11 mouse cellular contexts compared by ENCODE assay signal in the genomic region with DNA sequence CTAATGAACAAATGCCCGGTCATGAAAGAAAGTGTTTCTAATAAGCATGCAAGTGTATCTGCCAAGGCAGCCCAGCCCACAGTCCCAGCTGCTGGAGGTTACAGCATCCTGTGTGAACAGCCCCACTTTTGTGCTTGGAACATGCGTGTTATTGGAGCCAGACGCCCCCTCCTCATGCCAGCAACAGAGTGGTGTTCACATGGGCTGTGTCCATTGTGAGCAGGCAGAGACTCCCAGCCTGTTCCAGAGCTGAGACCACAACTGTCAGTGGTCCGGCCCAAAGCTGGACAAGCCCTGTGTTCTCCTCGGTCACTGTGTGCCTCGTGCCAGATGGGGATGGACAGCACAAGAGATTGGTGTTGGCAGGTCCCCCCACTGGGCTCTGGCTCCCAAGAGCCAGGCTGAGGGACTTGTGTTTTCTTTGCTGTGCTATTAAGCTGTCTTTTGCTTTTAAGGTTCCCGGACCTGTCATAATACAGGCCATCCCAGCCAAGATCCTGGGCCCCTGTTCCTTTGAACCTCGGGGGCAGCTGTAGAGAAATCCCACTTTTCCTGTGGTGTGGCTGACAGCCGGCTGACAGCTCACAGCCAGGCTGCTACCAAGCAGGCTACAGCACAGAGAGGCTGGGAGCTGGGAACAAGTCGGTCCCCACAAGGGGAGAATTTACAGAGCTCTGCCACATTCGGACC.
DNase-seq lines count a peak whose midpoint lies in the region; ATAC-seq lines count a peak whose summit lies in the region.
"Had no signal": no experiment of that assay in that cellular context is flagged by ENCODE, and none has a peak within 500 bp of the region (broad histone marks: within the 10 kb centered on the region; RNA-seq: fewer than 3 reads in every experiment).

No protein-coding gene starts in this region.

- H3K27ac ChIP-seq in forebrain, embryonic 15.5 days (replicated peaks), result no peak overlapping the region
- no peak overlapping the region for H3K27ac ChIP-seq in neural tube, embryonic 13.5 days (replicated peaks)
- H3K27ac ChIP-seq: kidney, postnatal 0 days had no signal

- 31% methylated on average over 11 of the region's 11 CpGs for WGBS in forebrain, embryonic 15.5 days
- 40% methylated on average over 11 of the region's 11 CpGs for WGBS in neural tube, embryonic 13.5 days

- no peak overlapping the region for H3K4me2 ChIP-seq in forebrain, embryonic 15.5 days (replicated peaks)
- no peak overlapping the region for H3K4me2 ChIP-seq in neural tube, embryonic 13.5 days

- ATAC-seq in forebrain, embryonic 15.5 days (replicated peaks), result peak; percentile 79
- peak; percentile 40; the same call in 1 of the 2 replicates for ATAC-seq in neural tube, embryonic 13.5 days (ENCODE audit: low read depth)
- no peak for ATAC-seq in activated CD4-positive, CD25-positive, alpha-beta regulatory T cell, adult 4 months

- peaks cover 16% of the 10 kb centered on the region for H3K4me1 ChIP-seq in forebrain, embryonic 15.5 days
- H3K4me1 ChIP-seq in neural tube, embryonic 13.5 days (replicated peaks), result peaks cover 19% of the 10 kb centered on the region

- no peak overlapping the region for H3K4me3 ChIP-seq in forebrain, embryonic 15.5 days
- H3K4me3 ChIP-seq in neural tube, embryonic 13.5 days, result no peak overlapping the region

- no peaks in the 10 kb centered on the region for H3K27me3 ChIP-seq in forebrain, embryonic 15.5 days
- H3K27me3 ChIP-seq in neural tube, embryonic 13.5 days, result no peaks in the 10 kb centered on the region

- no peaks in the 10 kb centered on the region for H3K36me3 ChIP-seq in forebrain, embryonic 15.5 days
- no peaks in the 10 kb centered on the region for H3K36me3 ChIP-seq in neural tube, embryonic 13.5 days
- H3K36me3 ChIP-seq: G1E had no signal

- H3K9ac ChIP-seq in forebrain, embryonic 15.5 days (replicated peaks), result no peak overlapping the region
- no peak overlapping the region for H3K9ac ChIP-seq in neural tube, embryonic 13.5 days

- peak; percentile 19 to 61 for DNase-seq in left cerebral cortex, postnatal 14 days (ENCODE audit: low spot score in 2 of 2)
- no peak for DNase-seq in left cerebral cortex, adult 11 months (ENCODE audit: low spot score)
- peak; percentile 69 for DNase-seq in layer of hippocampus, adult 9-11 months
- no peak for DNase-seq in MN1 (ENCODE audit: low spot score)
- DNase-seq in spleen, adult 18-20 months, result no peak
- DNase-seq: cerebellum, adult 9-10 months had no signal

- intact Hi-C loops in left cerebral cortex, postnatal 14 days (cut with DNase I), result no loop called here

- H3K9me3 ChIP-seq in forebrain, embryonic 15.5 days, result no peaks in the 10 kb centered on the region
- no peaks in the 10 kb centered on the region for H3K9me3 ChIP-seq in neural tube, embryonic 13.5 days

Comparison
In these comparisons a context has a peak if more than half of its experiments do, and no peak if none do; other contexts are left out.
1. DNase-seq: peak in left cerebral cortex, postnatal 14 days (2 of 2) and layer of hippocampus, adult 9-11 months (single experiment); none in left cerebral cortex, adult 11 months (single experiment), MN1 (single experiment) and spleen, adult 18-20 months (0 of 2).